Mouse (Mus musculus): ENCODE measurements around the gene Krt14.
"Not testable (repeated sequence)": the region's sequence is repeated elsewhere in the genome, so short reads cannot be mapped to it uniquely, and the experiment has no call there.

Krt14 gene

DNA sequence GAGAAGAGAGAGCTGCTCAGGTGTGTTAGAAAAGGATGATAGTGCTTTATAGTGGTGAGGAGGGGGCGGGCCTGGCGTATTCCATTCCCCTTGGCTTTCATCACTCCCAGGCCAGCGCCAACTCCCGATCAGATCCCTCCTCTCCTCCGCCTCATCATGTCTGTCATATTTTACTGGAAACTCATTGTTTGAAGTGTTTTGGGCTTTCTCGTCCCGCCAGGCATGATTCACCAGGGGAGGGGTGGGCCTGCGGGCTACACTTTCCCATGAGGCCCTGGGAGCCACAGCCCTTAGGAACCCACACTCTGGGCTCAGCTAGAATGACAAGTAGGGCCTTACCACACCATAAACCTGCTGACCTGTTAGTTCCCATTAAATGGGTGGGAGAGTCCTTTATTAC lies at the start of gene Krt14:
Krt14 (minus strand) TSS at position 51 of the 400 bp plus-strand sequence.
- DNase-seq (ENCODE audit: low read depth, low spot score) = no peak

DNA sequence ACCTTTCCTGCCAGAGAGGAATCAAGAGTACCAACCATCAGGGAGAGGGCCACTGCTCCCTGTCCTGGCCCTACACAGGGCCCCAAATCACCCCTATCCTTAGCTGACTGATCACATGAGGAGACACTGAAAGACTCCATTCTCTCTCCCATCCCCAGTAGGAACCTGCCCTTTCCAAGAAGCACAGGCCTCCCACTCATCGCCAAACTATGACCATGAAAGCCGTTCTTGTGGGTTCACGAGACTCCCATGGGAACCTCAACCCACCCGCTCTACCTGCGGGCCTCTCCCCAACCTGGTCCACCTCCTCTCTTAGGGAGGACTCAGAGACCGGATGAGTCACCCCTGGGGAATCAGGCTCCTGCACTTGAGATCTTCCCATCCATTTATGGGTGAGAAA lies 48.2 kb upstream of the Krt14 start:
- no peak for DNase-seq (ENCODE audit: low read depth, low spot score)

DNA sequence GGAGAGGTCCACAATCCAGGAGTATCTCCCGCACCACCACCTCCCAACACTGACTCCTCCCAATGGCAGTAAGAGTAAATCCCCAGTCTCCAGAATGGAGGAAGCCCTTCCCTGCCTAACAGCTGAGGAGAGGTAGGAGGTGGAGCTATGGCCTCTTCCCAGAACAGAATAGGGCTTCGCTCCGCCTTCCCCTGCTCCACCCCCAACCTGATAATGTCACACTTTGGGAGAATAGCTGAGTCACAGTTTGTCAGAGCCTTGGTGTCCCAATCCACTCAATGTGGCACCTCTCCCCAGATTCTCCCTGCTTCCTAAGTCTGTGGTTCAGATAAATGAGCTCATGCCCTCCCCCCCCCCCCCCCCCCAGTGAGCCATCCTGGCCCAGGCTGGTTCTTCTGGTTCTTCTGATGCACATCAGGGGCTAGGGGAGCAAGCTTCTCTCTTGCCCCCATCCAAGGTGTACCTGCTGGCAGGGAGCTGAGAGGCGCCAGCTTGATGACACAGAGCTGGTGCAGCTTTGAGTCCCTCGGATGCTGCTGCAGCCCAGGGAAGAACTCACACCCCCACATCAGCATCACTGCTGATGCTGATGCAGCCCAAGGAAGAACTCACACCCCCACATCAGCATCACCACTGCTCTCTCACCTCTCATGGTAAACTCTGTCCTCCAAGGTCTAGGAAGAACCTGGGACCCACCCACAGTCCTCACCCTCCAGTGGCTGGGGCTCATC lies 47.2 kb upstream of the Krt14 start:
- no peak for DNase-seq (ENCODE audit: low read depth, low spot score)

DNA sequence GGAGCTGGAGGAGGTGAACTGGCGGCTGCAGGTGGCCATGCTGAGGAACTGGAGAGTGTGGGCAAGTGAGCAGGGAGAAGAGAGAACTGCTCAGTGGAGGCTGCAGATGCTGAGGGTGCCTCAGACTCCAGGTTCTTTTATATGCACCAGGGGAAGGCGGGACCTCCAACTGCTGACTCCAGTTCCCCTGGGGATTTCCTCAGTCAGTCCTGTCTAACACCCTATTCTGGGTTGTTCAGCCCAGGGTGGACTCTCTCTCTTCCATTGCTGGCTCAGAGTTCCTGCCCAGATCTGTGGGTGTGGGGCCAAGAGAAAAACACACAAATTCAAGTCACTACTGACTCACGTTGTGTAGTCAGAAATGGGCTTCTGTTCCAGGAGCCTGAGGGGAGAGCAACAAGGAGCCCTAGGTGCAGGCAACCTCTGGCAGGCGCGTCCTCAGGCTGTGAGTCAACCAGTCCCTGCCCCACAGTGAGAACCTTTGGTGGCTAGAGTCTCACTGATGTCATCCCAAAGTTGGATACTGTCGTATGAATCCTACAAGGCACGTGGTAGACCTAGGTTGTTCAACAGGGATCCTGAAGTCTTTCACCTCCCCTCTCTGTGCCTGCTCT lies 41.6 kb upstream of the Krt14 start, which contains the start of gene Krt16:
Krt16 (minus strand) TSS at position 51 of the 614 bp plus-strand sequence.
- DNase-seq (ENCODE audit: low read depth, low spot score) = no peak

DNA sequence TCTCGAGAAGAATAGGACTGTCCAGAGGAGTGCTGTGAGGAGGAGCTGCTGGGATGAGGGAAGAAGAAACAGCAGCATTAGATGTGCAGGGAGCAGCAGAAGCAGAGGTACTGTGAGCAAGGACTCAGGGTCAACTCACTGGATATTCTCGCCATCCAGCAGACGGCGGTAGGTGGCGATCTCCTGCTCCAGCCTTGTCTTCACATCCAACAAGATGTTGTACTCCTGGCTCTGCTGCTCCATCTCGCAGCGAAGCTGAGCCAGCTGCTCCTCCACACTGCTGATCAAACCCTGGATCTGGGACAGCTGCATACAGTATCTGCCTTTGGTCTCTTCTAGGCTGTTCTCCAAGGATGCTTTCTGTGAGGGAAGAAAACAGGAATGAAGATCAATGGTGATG lies 39.1 kb upstream of the Krt14 start:
- not testable (repeated sequence) for DNase-seq (ENCODE audit: low read depth, low spot score)

DNA sequence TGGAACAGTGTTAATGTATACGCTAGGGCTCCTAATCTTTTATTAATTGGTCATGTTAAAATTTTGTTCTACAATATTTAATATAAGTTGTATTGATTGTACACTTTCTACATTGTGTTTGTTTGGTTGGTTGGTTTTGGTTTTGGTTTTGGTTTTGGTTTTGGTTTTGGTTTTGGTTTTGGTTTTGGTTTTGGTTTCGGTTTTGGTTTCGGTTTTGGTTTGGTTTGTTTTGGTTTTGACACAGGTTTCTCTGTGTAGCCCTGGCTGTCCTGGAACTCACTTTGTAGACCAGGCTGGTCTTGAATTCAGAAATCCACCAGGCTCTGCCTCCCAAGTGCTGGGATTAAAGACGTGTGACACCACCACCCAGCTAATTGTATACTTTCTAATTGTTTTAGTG lies 32.9 kb upstream of the Krt14 start:
- not testable (repeated sequence) for DNase-seq (ENCODE audit: low read depth, low spot score)

DNA sequence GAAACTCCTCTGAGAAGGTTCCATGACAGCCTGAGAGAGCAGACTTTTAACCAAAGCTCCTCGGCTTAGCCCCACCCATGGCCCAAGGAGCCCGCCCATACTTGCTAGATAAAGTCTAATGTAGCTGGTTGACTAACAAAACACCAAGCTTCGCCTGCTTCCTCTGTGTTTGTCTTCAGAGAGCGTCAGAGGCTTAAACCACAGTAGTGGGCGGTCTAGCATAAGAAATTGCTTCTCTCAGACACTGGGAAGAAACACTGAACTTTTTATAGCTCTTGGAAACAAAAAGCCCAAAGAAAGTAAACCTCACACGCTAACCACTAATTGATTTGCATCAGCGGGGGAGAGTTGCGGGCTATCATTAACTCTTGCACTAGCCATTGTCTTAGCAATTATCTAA lies 14.4 kb upstream of the Krt14 start:
- no peak for DNase-seq (ENCODE audit: low read depth, low spot score)

DNA sequence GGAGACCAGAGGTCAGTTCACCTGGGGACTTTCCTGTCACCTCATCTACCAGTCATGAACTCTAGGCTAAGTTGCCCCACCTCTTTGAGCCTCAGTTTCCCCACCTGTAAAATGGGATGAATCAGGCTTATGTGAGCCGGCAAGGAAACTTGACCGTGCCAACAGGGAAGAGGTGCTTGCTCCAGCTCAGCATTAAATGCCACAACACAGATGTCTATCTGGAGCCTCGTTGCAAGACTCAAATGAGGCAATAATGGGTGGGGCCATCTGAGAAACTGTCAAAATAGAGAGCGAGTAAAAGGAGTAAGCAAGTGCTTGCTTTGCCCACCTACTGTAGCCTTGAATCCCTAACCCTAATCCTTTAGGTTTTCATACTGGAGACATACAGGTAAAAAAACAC lies 12.0 kb upstream of the Krt14 start:
- no peak for DNase-seq (ENCODE audit: low read depth, low spot score)

DNA sequence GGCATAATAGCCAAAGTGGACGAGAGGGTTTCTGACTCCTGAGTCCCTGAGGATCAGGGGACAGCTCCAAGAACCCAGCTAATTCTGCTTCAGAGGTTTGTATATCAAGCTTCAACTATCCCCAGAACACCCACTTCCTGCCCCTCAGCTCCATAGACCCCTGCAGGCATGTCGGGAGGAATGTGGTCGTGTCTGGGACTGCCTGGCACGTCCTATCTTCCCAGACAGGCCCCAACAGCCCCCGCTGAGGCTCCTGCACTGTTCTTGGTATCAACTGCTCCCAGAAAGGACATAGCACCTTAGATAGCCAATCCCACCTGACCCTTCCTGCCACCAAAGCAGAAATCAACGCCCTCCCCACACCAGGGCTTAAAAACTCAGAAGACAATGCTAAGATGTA lies 1.2 kb upstream of the Krt14 start:
- peak; percentile 9 for DNase-seq (ENCODE audit: low read depth, low spot score)

DNA sequence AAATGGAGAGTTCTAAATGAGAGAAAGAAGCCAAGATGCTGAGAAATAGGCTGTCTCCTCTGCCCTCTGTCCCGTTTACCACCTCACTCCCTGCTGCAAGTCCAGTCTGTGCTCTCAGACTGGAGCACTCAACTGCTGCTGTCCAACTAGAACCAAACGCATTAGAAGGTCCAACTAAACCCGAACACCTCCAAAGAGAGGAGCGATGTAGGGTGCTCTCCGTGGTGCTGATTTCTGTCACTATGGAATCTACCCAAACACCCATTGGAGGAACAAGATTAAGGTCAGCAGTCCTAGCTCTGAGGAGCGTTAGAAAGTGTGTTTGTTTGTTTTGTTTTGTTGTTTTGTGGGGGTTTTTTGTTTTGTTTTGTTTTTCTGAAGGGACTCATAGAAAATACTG lies 3.9 kb downstream of the Krt14 start:
- DNase-seq (ENCODE audit: low read depth, low spot score) = peak; percentile 77

DNA sequence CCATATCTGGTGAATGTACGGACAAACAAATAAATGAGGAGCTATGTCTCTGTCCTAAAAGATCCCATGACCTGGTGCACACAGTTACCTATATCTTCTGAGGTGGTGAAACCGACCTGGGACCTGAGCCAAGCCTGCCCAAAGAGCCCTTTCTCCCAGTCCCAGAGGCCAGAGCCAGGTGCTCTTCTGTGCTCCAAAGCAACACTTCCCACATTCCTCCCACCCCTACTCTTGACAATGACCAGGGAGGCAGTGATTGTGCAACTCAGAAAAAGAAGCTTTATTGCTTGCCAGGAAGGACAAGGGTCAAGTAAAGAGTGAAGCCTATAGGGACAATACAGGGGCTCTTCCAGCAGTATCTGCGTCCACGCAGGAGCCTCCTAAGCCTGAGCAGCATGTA lies 4.4 kb downstream of the Krt14 start:
- no peak for DNase-seq (ENCODE audit: low read depth, low spot score)

DNA sequence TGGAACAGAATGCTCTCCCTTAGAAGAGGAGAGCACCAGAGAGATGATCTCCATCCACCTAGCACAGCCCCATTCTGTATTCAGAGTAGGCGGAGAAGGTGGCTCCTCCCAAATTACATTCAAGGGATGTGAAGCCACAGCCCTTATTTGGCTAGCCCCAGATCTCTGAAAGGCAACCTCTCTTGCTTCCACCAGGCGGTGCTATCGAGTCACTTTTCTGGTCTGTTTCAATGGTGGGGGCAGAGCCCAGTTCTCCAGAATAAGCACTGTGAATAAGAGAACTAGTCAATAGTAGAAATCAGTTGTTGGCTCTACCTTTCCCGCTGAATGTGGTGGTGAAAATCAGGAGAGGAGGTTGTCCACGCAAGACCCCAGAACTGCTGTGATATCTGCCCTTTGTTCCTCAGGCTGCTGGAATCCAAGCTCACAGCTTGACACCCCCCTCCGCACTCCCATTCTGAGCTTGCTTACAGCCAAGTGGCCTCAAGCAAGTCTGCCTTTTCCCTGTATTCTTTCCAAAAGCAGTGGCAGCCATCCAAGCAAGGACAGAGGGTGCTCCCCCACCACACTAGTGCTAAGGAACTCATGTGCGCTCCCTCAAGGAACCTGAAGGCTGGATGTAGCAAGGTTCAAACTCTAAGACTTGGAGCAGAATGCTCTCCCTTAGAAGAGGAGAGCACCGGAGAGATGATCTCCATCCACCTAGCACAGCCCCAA lies 7.1 kb downstream of the Krt14 start:
- peak; percentile 43 for DNase-seq (ENCODE audit: low read depth, low spot score)

DNA sequence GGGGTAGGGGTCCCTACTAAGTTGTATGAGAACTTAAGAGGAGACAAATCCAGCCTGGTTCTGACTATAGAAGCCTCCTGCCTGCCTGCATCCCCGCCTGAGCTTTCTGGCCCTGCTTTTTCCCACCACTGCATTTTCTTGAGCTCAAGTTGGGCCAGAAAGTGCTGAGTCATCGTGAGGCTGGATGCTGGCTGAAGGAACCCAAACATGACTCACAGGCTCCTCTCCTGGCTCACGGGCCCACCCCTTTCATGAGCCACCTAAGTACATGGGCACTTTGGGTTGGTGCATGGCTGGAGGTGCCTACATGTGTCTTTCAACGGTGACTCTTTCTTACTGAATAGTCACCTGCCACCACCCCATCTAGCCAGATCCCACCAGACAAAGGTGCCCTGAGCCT lies 8.7 kb downstream of the Krt14 start:
- peak; percentile 11 for DNase-seq (ENCODE audit: low read depth, low spot score)

DNA sequence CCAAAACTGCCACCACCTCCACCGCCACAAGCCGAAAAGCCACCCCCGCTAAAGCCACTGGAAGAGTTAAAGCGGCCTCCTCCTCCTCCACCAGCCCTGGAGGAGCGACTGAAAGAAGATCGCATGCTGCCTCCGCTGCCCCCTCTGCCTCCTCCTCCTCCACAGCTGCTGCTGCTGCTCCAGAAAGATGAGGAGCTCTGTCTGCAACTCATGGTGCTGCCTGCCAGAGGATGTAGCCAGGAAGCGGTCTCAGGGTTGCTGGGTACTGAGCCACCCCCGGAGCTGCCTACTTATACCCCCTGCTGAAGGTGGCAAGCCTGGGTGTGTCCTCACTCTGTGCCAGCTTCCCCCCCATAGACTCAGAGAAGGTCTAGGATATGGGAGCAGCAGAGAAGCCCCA lies 14.4 kb downstream of the Krt14 start, which contains the start of gene Krt9:
Krt9 (minus strand) TSS at position 255 of the 400 bp plus-strand sequence.
- peak; percentile 21 for DNase-seq (ENCODE audit: low read depth, low spot score)

DNA sequence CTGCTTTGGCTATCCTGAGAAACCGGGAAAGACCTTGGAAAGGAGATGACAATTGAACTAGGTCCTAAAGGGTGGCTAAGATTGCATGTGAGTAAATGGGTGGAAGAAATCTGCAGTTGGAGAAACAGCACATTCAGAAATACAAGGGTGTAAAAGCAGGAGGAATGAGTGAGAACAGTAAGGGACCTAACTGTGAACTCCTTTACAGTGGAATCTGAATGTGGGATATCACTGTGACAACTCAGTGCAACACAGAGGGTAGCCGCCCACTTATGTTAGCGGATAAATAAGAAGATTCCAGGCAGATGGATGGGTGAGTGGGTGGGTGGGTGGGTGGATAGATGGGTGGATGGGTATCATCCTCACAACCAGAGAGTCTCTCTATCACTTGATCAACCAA lies 15.5 kb downstream of the Krt14 start:
- DNase-seq (ENCODE audit: low read depth, low spot score) = no peak

DNA sequence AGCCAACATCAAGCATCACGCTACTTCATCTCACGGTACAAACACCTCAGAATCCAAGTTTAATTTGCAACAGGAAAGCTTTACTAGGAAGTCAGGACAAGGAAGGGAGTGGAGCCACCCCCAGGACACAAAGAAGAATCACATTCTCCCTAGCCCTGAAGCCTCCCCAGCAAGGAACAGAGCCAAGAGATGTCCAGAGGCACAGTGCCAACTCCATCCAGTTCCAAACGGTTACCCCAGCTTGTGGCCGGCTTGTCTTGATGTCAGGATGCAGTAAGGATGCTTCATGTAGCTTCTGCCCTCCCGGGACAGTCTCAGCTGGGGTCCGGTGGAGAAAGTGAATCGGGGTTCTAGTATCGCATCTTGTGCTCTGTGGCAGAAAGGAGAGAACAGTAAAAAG lies 20.6 kb downstream of the Krt14 start:
- DNase-seq (ENCODE audit: low read depth, low spot score) = no peak

DNA sequence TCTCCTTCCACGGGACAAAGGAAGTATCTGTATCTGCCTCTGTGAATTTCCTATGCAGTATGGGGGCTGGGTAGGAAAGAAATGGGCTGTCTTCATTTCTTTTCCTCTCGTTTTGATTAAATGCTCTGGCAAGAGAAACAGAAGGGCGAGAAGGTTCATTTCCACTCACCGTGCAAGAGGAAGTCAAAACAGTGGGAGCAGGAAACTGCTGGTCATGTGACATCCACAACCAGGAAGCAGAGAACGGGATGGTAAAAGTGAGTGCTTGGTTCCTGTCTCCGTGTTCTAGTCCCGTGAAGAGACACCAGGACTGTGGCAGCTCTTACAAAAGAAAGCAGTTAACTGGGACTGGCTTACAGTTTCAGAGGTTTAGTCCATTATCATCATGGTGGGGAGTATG lies 25.6 kb downstream of the Krt14 start:
- DNase-seq (ENCODE audit: low read depth, low spot score) = no peak

DNA sequence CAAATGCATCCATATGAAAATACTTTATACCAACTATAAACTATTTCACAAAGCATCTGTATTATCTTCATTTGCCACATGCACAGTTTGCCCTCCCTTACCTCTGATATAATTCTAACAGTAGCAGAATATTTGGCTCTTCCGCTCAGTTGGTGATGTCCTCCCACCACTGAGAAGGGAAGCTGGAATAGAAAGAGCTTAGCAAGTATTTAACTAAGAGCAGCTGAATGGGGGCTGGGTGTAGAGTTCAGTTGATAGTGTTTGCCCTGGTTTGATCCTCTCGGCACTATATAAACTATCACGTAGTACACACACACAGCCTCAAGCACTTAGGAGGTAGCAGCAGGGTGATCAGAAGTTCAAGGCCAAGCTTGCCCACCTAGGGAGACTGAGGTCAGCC lies 28.1 kb downstream of the Krt14 start:
- DNase-seq (ENCODE audit: low read depth, low spot score) = no peak

DNA sequence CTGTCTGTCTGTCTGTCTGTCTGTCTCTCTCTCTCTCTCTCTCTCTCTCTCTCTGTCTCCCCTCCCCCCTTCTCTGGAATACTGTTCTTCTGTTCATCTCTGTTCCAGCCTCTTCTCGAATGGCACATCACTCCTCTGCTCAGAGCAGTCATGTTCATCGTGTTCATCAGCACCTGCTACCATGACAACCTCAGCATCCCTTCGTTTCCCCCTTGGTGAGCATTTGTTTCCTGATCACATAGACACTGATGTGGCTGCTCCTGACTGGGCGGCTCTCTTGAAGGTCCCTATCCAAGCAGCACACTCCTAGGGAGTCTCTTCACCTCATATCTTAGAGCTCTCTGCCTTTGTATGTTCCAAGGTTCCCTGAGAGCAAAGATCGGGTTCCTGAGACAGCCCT lies 29.0 kb downstream of the Krt14 start:
- no peak for DNase-seq (ENCODE audit: low read depth, low spot score)

DNA sequence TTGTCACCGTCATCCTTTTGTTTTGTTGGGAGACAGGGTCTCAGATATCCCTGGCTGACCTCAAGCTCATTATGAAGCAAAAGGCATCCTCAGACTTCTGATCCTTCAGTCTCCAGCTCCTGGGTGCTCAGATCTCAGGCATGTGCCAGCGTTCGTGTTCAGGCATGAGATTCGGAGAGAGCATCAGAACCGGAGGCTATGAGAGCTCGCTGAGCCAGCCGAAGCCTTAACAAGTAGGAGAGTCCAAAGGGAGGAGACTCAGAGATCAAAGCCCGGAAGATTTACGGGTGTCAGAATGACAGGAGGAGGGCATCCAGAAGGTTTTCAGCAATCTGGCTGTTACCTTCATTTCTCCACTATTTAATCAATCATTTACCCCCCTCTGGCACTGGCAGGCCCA lies 30.6 kb downstream of the Krt14 start:
- no peak for DNase-seq (ENCODE audit: low read depth, low spot score)

DNA sequence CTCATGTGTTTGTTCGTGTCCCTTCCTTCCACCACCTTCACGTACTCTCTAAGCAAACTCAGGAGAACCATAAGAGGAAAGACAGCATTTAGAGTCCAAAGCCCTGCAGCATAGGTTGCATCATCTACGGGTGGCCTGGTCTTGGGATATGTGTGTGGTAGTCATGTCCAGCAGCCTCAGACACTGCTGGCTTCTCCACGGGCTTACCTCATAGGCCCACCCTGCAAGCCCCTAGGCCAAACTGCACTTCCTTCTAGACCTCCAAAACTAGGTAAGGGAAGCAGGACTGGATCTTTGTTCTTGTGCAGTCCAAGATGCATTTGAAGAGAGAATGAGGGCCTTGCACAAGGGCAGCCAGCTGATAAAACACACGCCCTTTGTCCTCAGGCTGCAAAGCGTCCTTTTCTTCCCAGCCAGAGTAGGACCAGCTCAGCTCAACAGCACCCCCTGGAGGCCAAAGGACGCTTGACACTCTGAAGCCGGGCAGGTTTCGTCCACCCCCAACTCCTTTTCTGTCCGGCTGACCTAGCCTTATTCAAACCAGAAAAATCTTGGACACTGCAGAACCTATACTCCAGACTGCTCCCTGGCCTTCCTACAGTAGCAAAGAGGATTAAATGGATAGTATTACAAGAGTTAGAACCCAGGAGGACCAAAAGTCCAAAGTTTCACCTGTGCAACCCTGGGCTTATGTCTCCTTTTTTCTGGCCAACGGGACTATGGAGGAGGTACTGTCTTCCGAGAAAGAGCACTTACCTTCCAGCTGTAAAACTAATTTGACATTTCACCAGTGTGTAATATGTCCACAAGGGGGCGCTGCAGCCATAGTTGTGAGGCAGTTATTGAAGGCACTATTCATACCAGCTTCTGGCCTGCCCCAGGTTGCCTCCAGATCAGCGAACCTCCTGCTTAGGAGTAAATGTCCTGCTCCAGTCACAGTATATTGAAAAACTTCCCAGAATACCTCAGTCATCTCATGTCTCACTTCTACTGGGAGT lies 38.3 kb downstream of the Krt14 start:
- peak; percentile 86 for DNase-seq (ENCODE audit: low read depth, low spot score)

DNA sequence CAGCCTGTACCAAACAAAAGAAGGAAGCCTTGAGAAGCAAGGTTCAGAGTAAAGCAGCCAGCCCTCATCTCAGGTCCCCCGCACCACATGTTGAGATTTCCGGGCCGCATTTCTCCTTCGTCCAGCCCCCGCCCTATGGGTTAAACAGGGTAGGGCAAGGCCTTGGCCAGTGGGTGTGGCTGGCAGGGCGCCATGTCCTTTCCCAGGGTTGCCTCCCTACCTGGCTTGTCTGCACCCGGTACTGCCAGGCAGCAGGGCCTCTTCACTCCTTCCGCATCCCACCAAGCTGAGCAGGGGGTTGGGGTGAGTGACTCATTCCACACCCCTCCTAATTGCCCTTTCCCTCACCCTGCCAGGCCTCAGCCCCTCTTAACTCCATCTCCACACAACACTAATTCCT lies 39.3 kb downstream of the Krt14 start:
- DNase-seq (ENCODE audit: low read depth, low spot score) = no peak

All from mesoderm, embryonic 11.5 days (tissue).